Mouse (Mus musculus) neural tube, embryonic 15.5 days (tissue): ENCODE measurements around the gene Iqgap3. TPM values are rescaled to one million over a fixed set of nuclear protein-coding genes. Genes with fewer than 3 reads are reported as not detected.
A peak's percentile ranks its signal among the peaks of the same experiment; 100 is the strongest.

Experiments
- ATAC-seq: fragments of 200-750 bp; cut with Nextera tagmentation; 2 replicates; pipeline ENCODE4 v1.8.0; 2017; ENCODE audit warnings: mild to moderate bottlenecking, moderate TSS enrichment, moderate library complexity; ENCODE audit not compliant: low FRiP score
- H3K27ac ChIP-seq: fragments of 300-500 bp; sonication (generic); replicated peaks from 2 replicates; pipeline ENCODE4 v1.5.1; 2015; ENCODE audit warnings: mild to moderate bottlenecking, inconsistent platforms
- H3K27me3 ChIP-seq: fragments of 300-500 bp; sonication (generic); replicated peaks from 2 replicates; pipeline ENCODE4 v1.6.1; 2015; ENCODE audit warnings: inconsistent platforms
- H3K36me3 ChIP-seq: fragments of 300-500 bp; sonication (generic); 2 replicates; pipeline ENCODE4 v1.6.1; 2015; ENCODE audit warnings: inconsistent platforms
- H3K4me1 ChIP-seq: fragments of 300-500 bp; sonication (generic); 2 replicates; pipeline ENCODE4 v1.6.1; 2015; ENCODE audit warnings: inconsistent platforms
- H3K4me2 ChIP-seq: fragments of 300-500 bp; sonication (generic); 2 replicates; pipeline ENCODE4 v1.6.1; 2015; ENCODE audit warnings: inconsistent platforms, mild to moderate bottlenecking, moderate library complexity
- H3K4me3 ChIP-seq: fragments of 300-500 bp; sonication (generic); replicated peaks from 2 replicates; pipeline ENCODE4 v1.5.1; 2015; ENCODE audit warnings: mild to moderate bottlenecking, inconsistent platforms
- H3K9ac ChIP-seq: fragments of 300-500 bp; sonication (generic); replicated peaks from 2 replicates; pipeline ENCODE4 v1.6.1; 2015; ENCODE audit warnings: mild to moderate bottlenecking, inconsistent platforms
- H3K9me3 ChIP-seq: fragments of 300-500 bp; sonication (generic); replicated peaks from 2 replicates; pipeline ENCODE4 v1.6.1; 2016; ENCODE audit warnings: inconsistent platforms
- WGBS: fragments of 180-500 bp; shearing (Covaris S2); methylation state at CpG from one replicate; pipeline ENCODE4 v1.1.7; 2015; ENCODE audit warnings: mixed read lengths; 5-methylcytosine and 5-hydroxymethylcytosine counted together
- polyA plus RNA-seq: library from polyadenylated mRNA; unstranded; fragments of >200 nt; fragmentation: Nextera tagmentation; extraction: Ambion mirVana; gene quantifications from 2 replicates; pipeline ENCODE4 v1.2.1, GENCODE M21; 2015

The Iqgap3 gene
- polyA plus RNA-seq, 1 experiment from 2014 or later, result 2.8 TPM

DNA sequence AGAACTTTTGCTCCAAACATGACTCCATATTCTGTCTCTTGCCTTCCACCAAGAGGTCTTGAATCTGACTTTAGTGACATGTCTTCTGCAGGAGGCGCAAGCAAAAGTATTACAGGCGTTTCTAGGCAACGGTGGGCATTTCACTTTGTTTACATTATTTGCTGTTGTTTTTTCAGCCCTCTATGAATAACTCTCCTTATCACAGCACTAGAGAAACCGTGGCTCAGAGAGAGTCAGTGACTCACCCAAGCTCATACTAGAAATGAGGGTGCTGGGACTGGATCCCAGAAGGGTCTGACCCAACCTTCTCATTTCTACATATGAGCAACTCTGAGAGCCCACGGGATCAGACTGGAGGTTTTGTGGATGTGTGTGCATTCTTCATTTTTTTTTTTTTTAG lies 46.3 kb downstream of the Iqgap3 start:
- Histone ChIP-seq H3K27ac (no peak overlapping the region), H3K9ac (no peak overlapping the region), H3K9me3 (no peaks in the 10 kb centered on the region), H3K4me1 (no peaks in the 10 kb centered on the region), H3K4me3 (no peak overlapping the region), H3K4me2 (no peak overlapping the region), H3K36me3 (no peaks in the 10 kb centered on the region), H3K27me3 (no peaks in the 10 kb centered on the region)
- WGBS, result 82% methylated on average over 5 of the region's 5 CpGs
- ATAC-seq, result no peak

DNA sequence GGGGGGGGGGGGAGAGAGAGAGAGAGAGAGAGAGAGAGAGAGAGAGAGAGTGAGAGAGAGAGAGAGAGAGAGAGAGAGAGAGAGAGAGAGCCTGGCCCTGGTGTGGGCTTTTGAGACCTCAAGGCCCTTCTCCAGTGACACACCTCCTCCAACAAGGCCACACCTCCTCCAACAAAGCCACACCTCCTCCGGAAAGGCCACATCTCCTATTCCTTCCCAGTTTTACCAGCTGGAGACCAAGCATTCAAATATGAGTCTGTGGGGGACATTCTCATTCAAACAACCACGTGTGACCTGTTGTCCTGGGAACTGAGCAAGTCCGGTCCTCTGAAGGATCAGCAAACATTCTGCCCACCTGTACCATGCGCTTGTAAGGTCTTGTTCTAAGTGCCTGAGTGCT lies 47.2 kb downstream of the Iqgap3 start:
- Histone ChIP-seq H3K27ac (no peak overlapping the region), H3K36me3 (no peaks in the 10 kb centered on the region), H3K9ac (no peak overlapping the region), H3K9me3 (no peaks in the 10 kb centered on the region), H3K4me2 (no peak overlapping the region), H3K27me3 (no peaks in the 10 kb centered on the region), H3K4me1 (0 out of 2 replicates have a peak, but pooled peaks cover 4% of the 10 kb centered on the region), H3K4me3 (no peak overlapping the region)
- ATAC-seq, result no peak
- WGBS, result 56% methylated on average over 4 of the region's 4 CpGs

DNA sequence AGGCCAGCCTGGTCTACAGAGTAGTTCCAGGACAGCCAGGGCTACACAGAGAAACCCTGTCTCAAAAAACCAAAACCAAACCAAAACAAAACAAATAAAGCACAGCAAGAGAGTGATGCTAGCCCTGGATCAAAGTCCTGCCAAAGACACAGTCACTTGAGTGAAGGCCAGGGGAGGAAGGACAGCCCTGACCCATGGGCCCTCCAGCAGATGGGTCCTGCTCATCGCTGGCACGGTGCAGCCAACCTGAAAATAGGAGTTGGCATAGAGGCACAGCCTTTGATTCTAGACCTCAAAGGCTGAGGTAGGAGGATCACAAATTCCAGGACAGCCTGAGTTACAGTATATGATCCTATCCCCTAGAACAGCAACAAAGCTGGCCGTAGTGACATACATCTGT lies 49.3 kb downstream of the Iqgap3 start:
- H3K4me3 ChIP-seq, result no peak overlapping the region
- H3K36me3 ChIP-seq, result no peaks in the 10 kb centered on the region
- H3K4me2 ChIP-seq, result no peak overlapping the region
- WGBS, result 94% methylated on average over 3 of the region's 3 CpGs
- H3K9ac ChIP-seq, result no peak overlapping the region
- H3K27me3 ChIP-seq, result no peaks in the 10 kb centered on the region
- no peak overlapping the region for H3K27ac ChIP-seq
- H3K4me1 ChIP-seq, result 0 out of 2 replicates have a peak, but pooled peaks cover 4% of the 10 kb centered on the region
- H3K9me3 ChIP-seq, result no peaks in the 10 kb centered on the region
- ATAC-seq, result no peak

GRCm38 (mm10) chr3:88132492-88132891 lies 50.7 kb downstream of the Iqgap3 start:
- H3K27me3 ChIP-seq, result no peaks in the 10 kb centered on the region
- ATAC-seq, result no peak
- WGBS, result 69% methylated on average over 2 of the region's 2 CpGs

GRCm38 (mm10) chr3:88133187-88133771 lies 51.5 kb downstream of the Iqgap3 start:
- H3K9me3 ChIP-seq, result no peaks in the 10 kb centered on the region
- no peaks in the 10 kb centered on the region for H3K27me3 ChIP-seq
- H3K36me3 ChIP-seq, result no peaks in the 10 kb centered on the region
- no peak overlapping the region for H3K4me2 ChIP-seq
- 63% methylated on average over 4 of the region's 4 CpGs for WGBS
- no peak overlapping the region; the same call in 1 of the 2 replicates for H3K27ac ChIP-seq
- no peak overlapping the region for H3K4me3 ChIP-seq
- H3K4me1 ChIP-seq, result peaks cover 14% of the 10 kb centered on the region
- ATAC-seq, result no peak
- no peak overlapping the region for H3K9ac ChIP-seq

More at GRCm38 (mm10) chr3:88132492-88132891, 50.7 kb downstream of the Iqgap3 start:
- H3K9me3 ChIP-seq, result no peaks in the 10 kb centered on the region
- H3K36me3 ChIP-seq, result no peaks in the 10 kb centered on the region
- H3K9ac ChIP-seq, result no peak overlapping the region
- H3K4me3 ChIP-seq, result no peak overlapping the region
- H3K27ac ChIP-seq, result no peak overlapping the region
- H3K4me1 ChIP-seq, result peaks cover 7% of the 10 kb centered on the region
- no peak overlapping the region for H3K4me2 ChIP-seq

- no peak overlapping the region for H3K27ac ChIP-seq
- no peak overlapping the region for H3K4me3 ChIP-seq
- WGBS, result 90% methylated on average over 9 of the region's 9 CpGs
- no peaks in the 10 kb centered on the region for H3K9me3 ChIP-seq
- no peak overlapping the region for H3K9ac ChIP-seq
- no peak overlapping the region for H3K4me2 ChIP-seq
- H3K4me1 ChIP-seq, result peaks cover 40% of the 10 kb centered on the region
- no peak for ATAC-seq
- H3K27me3 ChIP-seq, result peaks cover 14% of the 10 kb centered on the region
- H3K36me3 ChIP-seq, result no peaks in the 10 kb centered on the region
These were observed 54.6 kb downstream of the Iqgap3 start for GRCm38 (mm10) chr3:88136346-88136745.

DNA sequence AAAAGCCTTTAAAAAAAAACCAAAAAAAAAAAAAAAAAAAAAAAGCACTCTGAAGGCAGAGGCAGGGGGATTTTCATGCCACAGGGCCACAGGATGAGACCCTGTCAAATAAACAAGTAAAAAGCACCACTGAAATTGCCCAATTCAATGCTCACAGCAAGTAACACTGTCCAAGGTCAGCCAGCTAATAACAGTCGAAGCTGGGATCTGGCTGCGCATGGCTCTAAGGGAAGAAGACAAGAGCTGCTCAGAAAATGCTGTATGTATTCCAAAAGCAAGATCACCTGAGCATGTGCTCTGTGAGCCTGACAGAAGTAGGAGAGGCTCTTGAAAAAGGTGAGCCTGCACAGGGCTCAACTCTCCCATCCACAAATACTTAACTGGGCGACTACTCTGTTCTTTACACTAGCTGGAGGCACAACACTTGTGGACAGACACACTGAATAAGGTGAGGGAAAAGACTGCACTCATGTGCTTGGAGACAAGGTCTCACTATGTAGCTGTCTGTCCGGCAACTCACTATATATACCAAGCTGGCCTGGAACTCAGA lies 55.2 kb downstream of the Iqgap3 start:
- H3K4me1 ChIP-seq, result peaks cover 45% of the 10 kb centered on the region
- H3K27ac ChIP-seq, result no peak overlapping the region
- 77% methylated on average over 4 of the region's 4 CpGs for WGBS
- H3K36me3 ChIP-seq, result no peaks in the 10 kb centered on the region
- H3K9me3 ChIP-seq, result no peaks in the 10 kb centered on the region
- peaks cover 14% of the 10 kb centered on the region for H3K27me3 ChIP-seq
- H3K9ac ChIP-seq, result peak overlapping the region; percentile 20; the same call in 1 of the 2 replicates
- H3K4me3 ChIP-seq, result no peak overlapping the region
- H3K4me2 ChIP-seq, result no peak overlapping the region
- ATAC-seq, result no peak

DNA sequence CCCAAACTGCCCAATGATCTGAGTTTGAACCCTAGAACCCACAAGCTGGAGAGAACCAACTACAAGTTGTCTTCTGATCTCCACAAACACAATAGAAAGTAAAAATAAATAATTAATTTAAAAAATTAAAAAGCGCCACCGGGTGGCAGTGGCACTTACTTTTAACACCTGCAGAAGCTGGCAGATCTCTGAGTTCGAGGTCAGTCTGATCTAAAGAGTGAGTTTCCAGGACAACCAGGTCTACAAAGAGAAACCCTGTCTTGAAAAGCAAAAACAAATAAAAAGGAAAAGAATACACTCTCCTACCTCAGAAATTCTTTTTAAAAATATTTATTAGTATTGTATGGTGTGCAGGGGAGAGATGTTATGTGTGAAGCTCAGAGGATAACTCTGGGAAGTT lies 56.0 kb downstream of the Iqgap3 start:
- Histone ChIP-seq H3K36me3 (no peaks in the 10 kb centered on the region), H3K4me2 (peak overlapping the region; percentile 99), H3K9ac (peak overlapping the region; percentile 65), H3K9me3 (no peaks in the 10 kb centered on the region), H3K4me1 (peaks cover 45% of the 10 kb centered on the region), H3K27ac (peak overlapping the region; percentile 98), H3K27me3 (peaks cover 14% of the 10 kb centered on the region), H3K4me3 (peak overlapping the region; percentile 60)
- WGBS, result 16% methylated on average over 3 of the region's 3 CpGs
- no peak for ATAC-seq

- under 1% methylated on average over 32 of the region's 32 CpGs for WGBS
These were observed 56.8 kb downstream of the Iqgap3 start for GRCm38 (mm10) chr3:88138336-88139242.

DNA sequence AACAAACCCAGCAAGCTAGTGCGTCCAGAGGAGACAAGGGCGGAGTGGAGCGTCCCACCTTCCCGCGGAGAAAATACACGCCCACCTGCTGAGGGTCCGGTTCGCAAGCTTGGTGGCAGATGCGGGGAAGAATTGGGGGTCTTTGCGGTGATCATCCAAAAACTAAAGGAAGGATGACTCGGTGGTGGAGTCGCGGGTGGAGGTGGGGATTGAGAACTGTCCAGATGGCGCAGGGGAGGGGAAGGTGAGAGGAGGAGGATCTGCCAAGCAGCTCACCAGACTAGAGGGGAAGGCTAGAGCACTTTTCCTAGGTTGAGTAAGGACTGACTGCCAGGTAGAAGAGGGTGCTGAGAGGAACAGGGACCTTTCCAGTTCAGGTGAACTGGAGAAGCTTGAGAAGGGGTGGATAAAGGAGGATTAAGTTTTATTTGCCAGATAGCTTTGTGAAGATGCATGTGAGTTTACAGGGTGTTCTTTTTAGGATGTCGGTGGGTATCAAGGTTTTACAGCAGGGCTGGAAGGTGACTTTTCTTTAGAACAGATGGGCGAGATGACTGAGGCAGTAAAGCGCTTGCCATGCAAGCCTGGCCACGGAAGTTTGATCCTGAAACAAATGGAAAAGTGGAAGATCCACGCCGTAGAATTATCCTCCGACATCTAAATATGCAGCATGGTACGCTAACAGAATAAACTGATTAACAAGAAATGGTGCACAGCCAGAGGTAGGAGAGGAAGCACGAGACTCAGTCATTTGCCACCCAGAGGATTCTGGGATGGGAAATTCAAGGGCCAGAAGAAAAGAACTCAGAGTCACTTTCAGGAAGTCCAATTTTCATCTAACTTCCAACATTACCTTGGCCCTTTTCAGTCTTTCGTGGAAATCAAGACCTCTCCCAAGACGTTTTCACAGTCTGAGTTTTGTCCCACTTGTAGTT lies 57.7 kb downstream of the Iqgap3 start:
- Histone ChIP-seq H3K9ac (peak overlapping the region; percentile 65), H3K27me3 (peaks cover 14% of the 10 kb centered on the region), H3K36me3 (no peaks in the 10 kb centered on the region), H3K4me1 (peaks cover 54% of the 10 kb centered on the region), H3K9me3 (no peaks in the 10 kb centered on the region), H3K4me2 (peak overlapping the region; percentile 99), H3K4me3 (peak overlapping the region; percentile 60), H3K27ac (peak overlapping the region; percentile 98)
- no peak for ATAC-seq
- 14% methylated on average over 25 of the region's 25 CpGs for WGBS

More at GRCm38 (mm10) chr3:88138336-88139242, 56.8 kb downstream of the Iqgap3 start:
- Histone ChIP-seq H3K9me3 (no peaks in the 10 kb centered on the region), H3K4me3 (peak overlapping the region; percentile 60), H3K4me1 (peaks cover 49% of the 10 kb centered on the region), H3K4me2 (peak overlapping the region; percentile 99), H3K27ac (peak overlapping the region; percentile 98), H3K27me3 (peaks cover 14% of the 10 kb centered on the region), H3K36me3 (no peaks in the 10 kb centered on the region), H3K9ac (peak overlapping the region; percentile 65)
- peak; percentile 84 for ATAC-seq
